Mouse (Mus musculus) fat pad, adult 2 months (tissue): ENCODE data around the gene Fsd2.

ENCODE experiments used
- DNase-seq: peaks from one replicate; pipeline ENCODE4 v3.0.0-alpha.2; 2011; ENCODE audit warnings: low read depth, low spot score; ENCODE audit errors: extremely low read depth

Gene Fsd2

DNA sequence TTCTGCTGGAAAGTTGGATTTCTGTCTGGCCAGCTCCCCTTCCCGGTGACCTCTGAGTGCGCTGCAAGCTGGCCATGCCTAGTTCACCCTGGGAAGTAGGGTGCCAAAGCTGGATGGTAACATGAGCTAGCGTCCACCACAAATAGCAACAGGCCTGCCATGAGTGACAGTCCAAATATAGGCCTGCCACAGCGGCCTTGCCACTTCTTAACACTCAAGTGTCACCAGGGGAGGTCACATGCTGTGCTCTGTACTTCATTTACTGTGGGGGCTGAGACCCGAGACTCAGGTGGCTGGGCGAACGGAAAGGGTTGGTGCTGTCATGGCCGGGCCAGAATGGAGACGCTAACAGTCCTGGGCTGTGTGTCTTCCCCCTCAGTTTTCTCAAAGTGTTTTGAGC lies at the start of gene Fsd2:
TSS of gene Fsd2 (minus strand) at position 53 of the 400 bp plus-strand sequence.
- DNase-seq: no peak

DNA sequence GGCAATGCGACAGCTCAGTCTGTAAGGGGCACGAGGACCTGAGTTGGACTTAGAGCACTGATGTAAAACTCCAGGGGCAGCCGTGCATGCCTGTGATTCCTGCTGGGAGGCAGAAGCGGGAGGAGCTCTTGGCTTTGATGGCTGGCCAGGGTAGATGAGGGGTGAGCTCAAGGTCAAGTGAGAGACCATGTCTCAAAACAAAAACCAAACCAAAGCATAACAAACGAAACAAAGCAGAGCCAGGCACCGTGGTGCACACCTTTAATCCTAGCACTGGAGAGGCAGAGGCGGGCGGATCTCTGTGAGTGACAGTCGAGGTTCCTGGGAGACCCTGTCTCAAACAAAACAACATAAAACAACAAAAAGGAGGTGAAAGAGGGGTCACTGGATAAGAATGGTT lies 48.3 kb upstream of the Fsd2 start:
- no peak for DNase-seq

- DNase-seq: no peak
Observed at GRCm38 (mm10) chr7:81612856-81613635, 46.3 kb upstream of the Fsd2 start.

DNA sequence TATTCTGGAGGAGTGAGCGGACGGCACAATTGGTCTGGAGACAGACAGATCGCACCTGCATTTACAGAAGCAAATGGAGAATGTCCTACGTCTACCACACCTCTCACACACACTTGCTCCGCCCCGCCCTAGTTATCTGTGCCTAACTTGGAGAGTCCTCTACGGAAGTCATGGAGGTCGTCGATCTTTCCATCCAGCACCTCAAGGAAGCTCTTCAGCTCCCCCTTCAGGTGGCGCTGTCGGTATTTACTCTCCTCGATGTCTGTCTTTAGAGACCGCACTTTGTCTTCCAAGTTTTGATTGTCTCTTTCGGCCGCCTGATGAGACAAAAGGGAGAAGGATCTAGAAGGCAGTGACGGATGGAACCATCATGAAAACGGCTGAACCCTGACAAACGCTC lies 43.4 kb upstream of the Fsd2 start:
- DNase-seq: no peak

DNA sequence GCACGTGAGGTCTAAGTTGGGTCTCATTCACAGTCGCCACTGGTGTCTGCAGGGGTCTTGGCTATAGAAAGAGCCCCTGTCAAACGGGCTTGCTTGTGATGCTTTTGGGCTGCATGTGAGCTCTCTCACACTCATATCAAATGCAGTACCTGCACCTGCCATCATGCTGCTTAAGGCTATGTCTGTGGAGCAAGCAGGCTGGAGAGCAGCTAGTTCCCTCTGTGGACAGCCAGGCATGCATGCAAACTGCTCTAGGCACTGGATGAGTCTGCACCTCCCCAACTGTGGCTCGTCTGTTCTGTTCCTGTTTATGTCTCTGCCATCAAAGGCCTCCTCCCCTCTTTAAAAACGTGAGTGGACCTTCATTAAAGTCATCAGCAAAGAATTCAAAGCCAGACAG lies 39.7 kb upstream of the Fsd2 start:
- DNase-seq: no peak

DNA sequence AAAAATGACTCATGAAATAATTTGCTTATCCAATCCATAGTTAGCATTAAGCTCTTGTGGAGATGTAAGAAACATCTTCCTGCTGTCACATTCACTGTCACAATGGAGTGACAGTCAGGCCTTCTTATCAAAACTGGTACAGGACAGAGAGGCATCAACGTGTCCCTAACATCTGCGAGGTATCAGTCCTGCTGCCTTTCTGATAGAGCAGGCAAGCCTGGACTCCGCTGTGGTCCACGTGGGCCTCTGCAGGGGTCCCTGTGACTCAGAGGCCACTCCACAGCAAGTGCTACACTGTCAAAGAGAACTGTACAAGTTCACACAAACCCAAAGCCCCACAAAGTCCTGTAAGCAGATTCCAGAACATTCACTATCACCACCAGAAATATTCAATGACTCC lies 38.7 kb upstream of the Fsd2 start:
- no peak for DNase-seq

DNA sequence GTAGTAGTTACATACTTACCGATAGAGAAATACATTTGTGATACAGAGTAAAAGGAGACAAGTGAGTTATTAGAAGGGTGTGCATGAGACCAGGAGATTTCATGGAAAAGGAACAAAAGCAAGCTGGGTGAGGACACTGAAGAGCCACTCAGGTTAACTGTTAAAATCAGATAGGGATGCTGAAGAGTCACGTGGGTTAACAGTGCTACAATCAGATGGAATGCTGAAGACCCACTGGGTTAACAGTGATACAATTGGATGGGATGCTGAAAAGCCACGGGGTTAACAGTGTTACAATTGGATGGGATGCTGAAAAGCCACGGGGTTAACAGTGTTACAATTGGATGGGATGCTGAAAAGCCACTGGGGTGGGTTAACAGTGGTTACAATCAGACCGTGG lies 38.2 kb upstream of the Fsd2 start:
- no peak for DNase-seq

GRCm38 (mm10) chr7:81599379-81600280 lies 32.9 kb upstream of the Fsd2 start:
- no peak for DNase-seq

DNA sequence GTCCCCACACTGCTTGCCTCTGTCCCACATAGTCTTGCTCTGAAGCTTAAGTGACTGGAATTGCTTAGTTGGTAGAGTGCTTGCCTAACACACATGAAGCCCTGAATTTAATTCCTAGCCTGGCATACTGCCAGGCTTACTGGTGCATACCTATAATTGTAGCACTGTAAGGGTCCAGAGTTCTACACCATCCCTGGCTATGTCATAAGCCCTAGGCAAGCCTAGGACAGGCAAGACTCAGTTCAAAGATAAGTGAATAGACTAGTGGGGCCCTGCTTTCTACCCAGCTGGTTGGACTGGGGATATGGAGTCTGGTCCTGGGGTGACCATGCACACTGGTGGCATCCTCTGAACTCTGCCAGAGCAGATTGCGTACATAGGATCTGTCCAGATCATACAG lies 30.9 kb upstream of the Fsd2 start:
- no peak for DNase-seq

DNA sequence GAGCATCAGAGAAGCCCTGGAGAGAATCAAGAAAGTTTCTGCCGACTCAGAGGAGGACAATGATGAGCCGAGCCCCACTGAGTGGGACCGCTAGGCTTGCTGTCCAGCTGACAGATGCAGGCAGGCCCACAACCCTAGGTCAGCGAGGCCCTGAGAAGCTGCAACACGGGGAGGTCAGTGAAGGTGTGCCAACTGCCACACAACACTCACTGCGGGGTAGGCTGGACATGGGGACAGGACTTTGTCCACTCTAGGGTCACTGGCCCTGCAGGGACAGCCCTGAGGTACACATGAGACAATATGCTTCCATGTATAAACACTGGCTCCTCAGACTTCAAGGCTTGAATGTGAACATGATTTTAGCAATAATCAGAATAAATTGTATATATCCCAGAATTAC lies 29.3 kb upstream of the Fsd2 start:
- no peak for DNase-seq

- no peak for DNase-seq
Observed at GRCm38 (mm10) chr7:81595056-81595455, 28.3 kb upstream of the Fsd2 start.

DNA sequence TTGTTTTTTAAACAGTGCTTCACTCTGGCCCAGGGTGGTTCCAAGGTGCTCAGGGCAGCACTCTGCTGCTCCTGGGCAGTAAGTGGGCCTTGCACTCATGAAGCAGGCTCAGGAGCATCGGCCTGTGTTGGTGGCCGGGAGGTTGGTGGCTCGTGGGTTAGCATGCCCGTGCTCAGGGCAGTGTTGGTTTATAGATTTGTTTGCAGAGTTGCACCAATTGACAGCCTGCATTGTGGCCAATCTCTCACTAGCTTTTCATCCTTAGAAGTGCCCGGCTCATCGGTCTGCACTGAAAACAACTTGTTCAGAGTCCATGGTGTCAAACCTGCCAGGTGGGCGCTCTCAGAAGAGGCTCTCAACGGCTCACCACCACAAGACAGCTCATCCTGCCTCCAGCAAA lies 26.6 kb upstream of the Fsd2 start:
- no peak for DNase-seq

DNA sequence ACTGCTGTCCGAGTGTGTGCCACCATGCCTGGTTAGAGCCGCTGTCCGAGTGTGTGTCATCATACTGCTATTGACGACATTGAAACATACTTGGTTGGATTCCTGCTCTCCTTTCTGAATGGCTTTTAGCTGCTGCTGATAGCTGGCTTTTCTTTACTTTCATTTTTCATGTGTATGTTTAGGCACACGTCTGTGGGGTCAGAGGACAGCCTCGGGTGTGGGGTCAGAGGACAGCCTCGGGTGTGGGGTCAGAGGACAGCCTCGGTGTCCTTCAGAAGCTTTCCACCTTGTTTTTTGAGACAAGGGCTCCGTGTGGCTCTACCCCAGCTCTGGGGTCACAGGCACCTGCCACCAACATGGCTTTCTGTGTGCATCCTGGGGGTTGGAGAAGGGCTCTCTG lies 25.9 kb upstream of the Fsd2 start:
- DNase-seq: no peak

- peak; percentile 26 for DNase-seq
Observed at GRCm38 (mm10) chr7:81587238-81587637, 20.5 kb upstream of the Fsd2 start.

GRCm38 (mm10) chr7:81585326-81585725 lies 18.6 kb upstream of the Fsd2 start:
- DNase-seq: no peak

DNA sequence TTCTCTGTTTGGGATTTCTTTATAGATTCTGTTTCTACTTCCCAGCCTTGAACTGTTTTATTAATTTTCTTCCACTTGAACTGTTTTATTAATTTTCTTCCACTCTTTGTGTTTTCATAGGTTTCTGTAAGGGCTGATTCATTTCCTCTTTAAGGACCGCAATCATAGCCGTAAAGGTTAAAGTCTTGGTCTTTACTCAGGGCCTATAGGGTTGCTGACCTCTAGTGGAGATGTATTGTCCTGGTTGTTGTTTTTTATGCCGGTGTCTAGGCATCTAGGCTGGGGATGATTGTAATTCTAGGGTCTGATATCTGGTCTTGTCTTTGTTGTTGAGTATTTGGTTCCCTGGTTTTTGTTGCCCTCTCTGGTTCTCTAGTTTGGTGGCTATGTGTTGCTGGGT lies 16.8 kb upstream of the Fsd2 start:
- DNase-seq: no peak

GRCm38 (mm10) chr7:81579312-81579711 lies 12.6 kb upstream of the Fsd2 start:
- no peak for DNase-seq

DNA sequence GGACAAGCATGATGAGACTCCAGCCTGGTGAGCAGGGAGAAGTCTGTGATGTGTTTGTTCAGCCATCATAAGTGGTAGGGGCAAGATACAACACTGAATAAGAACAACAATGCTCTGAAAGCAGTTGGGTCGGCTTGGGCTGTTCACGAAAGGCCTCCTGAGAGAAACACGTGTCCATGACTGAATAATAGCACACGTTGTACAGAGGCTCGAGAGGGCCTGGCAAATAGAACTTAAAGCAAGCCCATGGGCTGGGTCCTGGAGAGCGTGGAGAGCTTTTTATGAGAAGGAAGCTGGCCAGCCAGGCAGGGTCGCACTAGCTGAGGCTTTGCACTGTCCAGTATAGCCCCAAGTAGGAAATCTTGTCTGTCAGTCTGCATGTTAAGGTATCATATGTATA lies 11.7 kb upstream of the Fsd2 start:
- DNase-seq: no peak

DNA sequence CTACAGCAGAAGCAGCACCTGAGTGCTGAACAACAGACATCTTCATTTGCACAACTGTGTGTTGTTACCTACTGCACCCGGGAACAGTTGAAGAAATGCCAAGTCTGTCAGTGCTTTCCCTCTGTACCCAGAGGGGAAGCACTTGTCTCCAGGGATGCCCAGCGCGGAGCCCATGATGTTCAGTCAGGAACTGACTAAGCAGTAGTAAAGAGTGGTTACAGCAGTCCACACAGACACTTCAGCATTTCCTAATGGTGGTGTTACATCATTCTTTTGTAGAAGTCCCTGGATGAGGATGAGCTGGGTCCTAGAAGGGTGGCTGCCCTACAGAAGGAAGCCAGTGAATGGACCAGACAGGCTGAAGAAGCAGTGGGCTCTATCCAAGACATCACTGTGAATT lies 11.1 kb upstream of the Fsd2 start:
- DNase-seq: no peak

- no peak for DNase-seq
Observed at GRCm38 (mm10) chr7:81575606-81576005, 8.9 kb upstream of the Fsd2 start.

DNA sequence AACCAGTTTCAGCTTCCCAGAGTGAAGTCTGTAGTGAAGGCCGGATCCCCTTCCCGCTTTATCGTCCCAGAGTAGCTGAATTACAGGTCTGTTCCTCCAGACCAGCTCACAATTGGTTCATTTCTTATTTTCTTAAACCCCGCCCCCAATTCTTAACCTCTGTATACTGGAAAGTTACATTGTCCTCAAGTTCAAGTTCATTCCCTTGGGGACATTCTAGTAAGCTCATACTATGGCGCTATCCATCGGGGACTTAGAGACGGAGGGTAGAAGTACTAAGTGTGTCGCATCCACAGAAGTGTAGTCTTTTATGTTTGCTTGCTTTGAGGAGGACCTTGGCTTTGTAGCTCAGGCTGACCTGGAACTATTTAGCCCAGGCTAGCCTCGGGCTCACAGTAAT lies 7.1 kb upstream of the Fsd2 start:
- no peak for DNase-seq

GRCm38 (mm10) chr7:81573397-81573796 lies 6.7 kb upstream of the Fsd2 start:
- DNase-seq: peak; percentile 51
